Mouse (Mus musculus): ENCODE data around the gene Emc3. TPM values are rescaled to one million over a fixed set of nuclear protein-coding genes. Genes with fewer than 3 reads are reported as not detected.

Emc3 gene
- polyA plus RNA-seq, 1 experiment from 2014 or later, result 76.4 TPM

- no peak overlapping the region for H3K9ac ChIP-seq (replicated peaks)
- peaks cover 95% of the 10 kb centered on the region for H3K36me3 ChIP-seq
- no peak overlapping the region for H3K4me3 ChIP-seq (replicated peaks)
- WGBS, result 95% methylated on average over 8 of the region's 8 CpGs
- H3K4me2 ChIP-seq, result no peak overlapping the region
- no peaks in the 10 kb centered on the region for H3K4me1 ChIP-seq (replicated peaks)
- H3K9me3 ChIP-seq, result no peaks in the 10 kb centered on the region
- no peak for ATAC-seq (ENCODE audit: insufficient number of reproducible peaks, insufficient read depth, low FRiP score, low TSS enrichment, low read depth)
- H3K27ac ChIP-seq, result no peak overlapping the region
- H3K27me3 ChIP-seq, result no peaks in the 10 kb centered on the region
Measured at GRCm38 (mm10) chr6:113517434-113518080, 13.9 kb downstream of the Emc3 start.

- no peak for ATAC-seq (ENCODE audit: insufficient number of reproducible peaks, insufficient read depth, low FRiP score, low TSS enrichment, low read depth)
- 96% methylated on average over 3 of the region's 3 CpGs for WGBS
- no peak overlapping the region for H3K4me2 ChIP-seq
- no peaks in the 10 kb centered on the region for H3K27me3 ChIP-seq
- H3K4me3 ChIP-seq (replicated peaks), result no peak overlapping the region
- H3K9me3 ChIP-seq, result no peaks in the 10 kb centered on the region
- no peak overlapping the region for H3K9ac ChIP-seq (replicated peaks)
- no peak overlapping the region for H3K27ac ChIP-seq
- peaks cover 65% of the 10 kb centered on the region for H3K36me3 ChIP-seq
- H3K4me1 ChIP-seq (replicated peaks), result no peaks in the 10 kb centered on the region
Measured at GRCm38 (mm10) chr6:113514600-113514999, 16.9 kb downstream of the Emc3 start.

- no peak overlapping the region for H3K4me3 ChIP-seq (replicated peaks)
- WGBS, result 92% methylated on average over 6 of the region's 6 CpGs
- H3K27ac ChIP-seq, result no peak overlapping the region
- no peak for ATAC-seq (ENCODE audit: insufficient number of reproducible peaks, insufficient read depth, low FRiP score, low TSS enrichment, low read depth)
- no peak overlapping the region for H3K9ac ChIP-seq (replicated peaks)
- peaks cover 59% of the 10 kb centered on the region for H3K36me3 ChIP-seq
- no peak overlapping the region for H3K4me2 ChIP-seq
- no peaks in the 10 kb centered on the region for H3K27me3 ChIP-seq
- 0 out of 2 replicates have a peak, but pooled peaks cover under 1% of the 10 kb centered on the region for H3K4me1 ChIP-seq (replicated peaks)
- no peaks in the 10 kb centered on the region for H3K9me3 ChIP-seq
Measured at GRCm38 (mm10) chr6:113513944-113514343, 17.5 kb downstream of the Emc3 start.

- Histone ChIP-seq H3K4me1 (replicated peaks) (0 out of 2 replicates have a peak, but pooled peaks cover 3% of the 10 kb centered on the region), H3K27ac (no peak overlapping the region), H3K27me3 (0 out of 2 replicates have a peak, but pooled peaks cover 5% of the 10 kb centered on the region), H3K9ac (replicated peaks) (no peak overlapping the region), H3K36me3 (peaks cover 8% of the 10 kb centered on the region), H3K4me2 (no peak overlapping the region), H3K9me3 (no peaks in the 10 kb centered on the region), H3K4me3 (replicated peaks) (no peak overlapping the region)
- WGBS, result 49% methylated on average over 5 of the region's 5 CpGs
- no peak for ATAC-seq (ENCODE audit: insufficient number of reproducible peaks, insufficient read depth, low FRiP score, low TSS enrichment, low read depth)
Measured at GRCm38 (mm10) chr6:113508947-113509280, 22.5 kb downstream of the Emc3 start.

GRCm38 (mm10) chr6:113508272-113508946, 23.0 kb downstream of the Emc3 start:
- Histone ChIP-seq H3K27ac (no peak overlapping the region), H3K4me3 (replicated peaks) (no peak overlapping the region), H3K4me1 (replicated peaks) (0 out of 2 replicates have a peak, but pooled peaks cover 3% of the 10 kb centered on the region), H3K9me3 (no peaks in the 10 kb centered on the region), H3K4me2 (no peak overlapping the region), H3K9ac (replicated peaks) (no peak overlapping the region), H3K27me3 (peaks cover 7% of the 10 kb centered on the region; the same call in 1 of the 2 replicates), H3K36me3 (peaks cover 4% of the 10 kb centered on the region)
- ATAC-seq (ENCODE audit: insufficient number of reproducible peaks, insufficient read depth, low FRiP score, low TSS enrichment, low read depth), result no peak
- 72% methylated on average over 7 of the region's 7 CpGs for WGBS

DNA sequence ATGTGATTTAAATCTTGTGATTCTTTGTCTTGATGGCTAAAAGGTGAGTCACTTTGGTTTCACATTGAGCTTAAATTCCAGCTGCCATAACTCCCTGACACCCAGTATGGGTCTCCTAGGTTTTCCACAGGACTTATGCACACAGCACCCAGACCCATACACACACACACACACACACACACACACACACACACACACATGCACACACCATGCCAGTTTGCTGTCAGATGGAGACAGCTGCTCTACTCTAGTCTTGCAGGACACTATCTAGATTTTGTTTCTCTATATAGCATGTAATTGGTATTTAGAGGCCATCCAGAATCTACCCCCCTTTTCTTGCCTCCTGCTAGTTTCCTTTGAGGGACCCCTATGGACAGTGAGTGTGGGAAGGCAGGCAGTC, 24.3 kb downstream of the Emc3 start:
- Histone ChIP-seq H3K9ac (replicated peaks) (no peak overlapping the region), H3K27ac (no peak overlapping the region), H3K4me2 (no peak overlapping the region), H3K36me3 (no peaks in the 10 kb centered on the region), H3K4me1 (replicated peaks) (0 out of 2 replicates have a peak, but pooled peaks cover 3% of the 10 kb centered on the region), H3K4me3 (replicated peaks) (no peak overlapping the region), H3K9me3 (0 out of 2 replicates have a peak, but pooled peaks cover 6% of the 10 kb centered on the region), H3K27me3 (peaks cover 20% of the 10 kb centered on the region)
- ATAC-seq (ENCODE audit: insufficient number of reproducible peaks, insufficient read depth, low FRiP score, low TSS enrichment, low read depth), result no peak

DNA sequence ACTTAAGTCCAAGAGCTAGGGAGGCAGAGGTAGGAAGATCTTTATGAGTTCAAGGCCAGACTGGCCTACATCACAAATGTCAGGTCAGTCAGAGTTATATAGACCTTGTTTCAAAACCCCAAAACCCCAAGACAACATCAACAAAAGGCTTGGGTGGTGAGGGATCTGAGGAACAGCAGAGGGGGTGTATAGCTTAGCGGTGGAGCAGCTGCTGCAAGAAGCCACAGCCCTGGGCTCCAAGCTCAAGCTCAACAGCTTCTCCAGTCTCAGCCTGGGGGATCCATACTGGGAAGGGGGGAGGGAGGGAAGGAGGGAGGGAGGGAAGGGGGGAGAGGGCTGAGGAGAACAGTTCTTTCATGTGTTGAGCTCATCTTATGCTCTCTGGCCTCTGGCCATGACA, 25.8 kb downstream of the Emc3 start:
- Histone ChIP-seq H3K4me1 (replicated peaks) (peaks cover 10% of the 10 kb centered on the region; the same call in 1 of the 2 replicates), H3K36me3 (no peaks in the 10 kb centered on the region), H3K9me3 (0 out of 2 replicates have a peak, but pooled peaks cover 6% of the 10 kb centered on the region), H3K9ac (replicated peaks) (no peak overlapping the region), H3K27me3 (peaks cover 34% of the 10 kb centered on the region), H3K4me3 (replicated peaks) (no peak overlapping the region), H3K27ac (no peak overlapping the region), H3K4me2 (no peak overlapping the region)
- WGBS, result 79% methylated on average over 1 of the region's 1 CpGs
- no peak for ATAC-seq (ENCODE audit: insufficient number of reproducible peaks, insufficient read depth, low FRiP score, low TSS enrichment, low read depth)

GRCm38 (mm10) chr6:113502801-113503200, 28.7 kb downstream of the Emc3 start:
- Histone ChIP-seq H3K4me3 (replicated peaks) (no peak overlapping the region), H3K9me3 (0 out of 2 replicates have a peak, but pooled peaks cover 6% of the 10 kb centered on the region), H3K36me3 (no peaks in the 10 kb centered on the region), H3K27me3 (peaks cover 54% of the 10 kb centered on the region), H3K4me1 (replicated peaks) (peaks cover 8% of the 10 kb centered on the region; the same call in 1 of the 2 replicates), H3K9ac (replicated peaks) (no peak overlapping the region), H3K27ac (no peak overlapping the region), H3K4me2 (no peak overlapping the region)
- ATAC-seq (ENCODE audit: insufficient number of reproducible peaks, insufficient read depth, low FRiP score, low TSS enrichment, low read depth), result no peak
- 82% methylated on average over 2 of the region's 2 CpGs for WGBS

GRCm38 (mm10) chr6:113501388-113502084, 29.9 kb downstream of the Emc3 start, which contains the start of gene Prrt3:
Gene Prrt3, minus strand, starts transcription at chr6:113501931.
- 3% methylated on average over 32 of the region's 32 CpGs for WGBS
- H3K27me3 ChIP-seq, result peaks cover 62% of the 10 kb centered on the region

GRCm38 (mm10) chr6:113499346-113499745, 32.1 kb downstream of the Emc3 start:
- WGBS, result 69% methylated on average over 6 of the region's 6 CpGs
- no peak for ATAC-seq (ENCODE audit: insufficient number of reproducible peaks, insufficient read depth, low FRiP score, low TSS enrichment, low read depth)
- no peak overlapping the region for H3K27ac ChIP-seq
- H3K27me3 ChIP-seq, result peaks cover 84% of the 10 kb centered on the region
- 0 out of 2 replicates have a peak, but pooled peaks cover 6% of the 10 kb centered on the region for H3K9me3 ChIP-seq
- H3K4me1 ChIP-seq (replicated peaks), result peaks cover 17% of the 10 kb centered on the region
- no peak overlapping the region for H3K4me2 ChIP-seq
- H3K9ac ChIP-seq (replicated peaks), result no peak overlapping the region
- H3K4me3 ChIP-seq (replicated peaks), result no peak overlapping the region
- H3K36me3 ChIP-seq, result no peaks in the 10 kb centered on the region

More at GRCm38 (mm10) chr6:113501388-113502084, 29.9 kb downstream of the Emc3 start, which contains the start of gene Prrt3:
- Histone ChIP-seq H3K4me1 (replicated peaks) (peaks cover 8% of the 10 kb centered on the region; the same call in 1 of the 2 replicates), H3K9ac (replicated peaks) (peak within 1 kb of the TSS; percentile 63), H3K9me3 (0 out of 2 replicates have a peak, but pooled peaks cover 6% of the 10 kb centered on the region), H3K4me3 (replicated peaks) (peak within 1 kb of the TSS; percentile 45), H3K4me2 (peak within 1 kb of the TSS; percentile 73), H3K27ac (no peak within 1 kb of the TSS), H3K36me3 (no peaks in the 10 kb centered on the region)
- peak; percentile 72; the same call in 1 of the 2 replicates for ATAC-seq (ENCODE audit: insufficient number of reproducible peaks, insufficient read depth, low FRiP score, low TSS enrichment, low read depth)
